Mouse (Mus musculus) ES-Bruce4 (cell line): Measurements from ENCODE around the gene Gys2.

Source experiments
- CTCF ChIP-seq: IDR thresholded peaks from one replicate; pipeline ENCODE4 v1.8.1; 2011; ENCODE audit warnings: low read depth, low read length
- EP300 ChIP-seq: IDR thresholded peaks from 2 replicates; pipeline ENCODE4 v1.6.1; 2011; ENCODE audit warnings: low read depth, low read length; ENCODE audit not compliant: insufficient read depth
- POLR2A ChIP-seq: IDR thresholded peaks from one replicate; pipeline ENCODE4 v1.8.1; 2011; ENCODE audit warnings: low read length; ENCODE audit not compliant: insufficient read depth

- TF ChIP-seq EP300: no peak
- peak; percentile 1 for TF ChIP-seq CTCF
- no peak for TF ChIP-seq POLR2A
Observed at GRCm38 (mm10) chr6:142469602-142470001, 3.3 kb downstream of the Gys2 start.
